Comparison of ENCODE assay signal across 28 mouse cellular contexts in genomic region chr19:7561456-7561855, GRCm38 (mm10). TPM values are rescaled to one million over a fixed set of nuclear protein-coding genes. Genes with fewer than 3 reads are reported as not detected.
A peak's percentile ranks its signal among the peaks of the same experiment; 100 is the strongest.
DNase-seq lines count a peak whose midpoint lies in the region; ATAC-seq lines count a peak whose summit lies in the region.
"Had no signal": no experiment of that assay in that cellular context is flagged by ENCODE, and none has a peak within 500 bp of the region (broad histone marks: within the 10 kb centered on the region; RNA-seq: fewer than 3 reads in every experiment).

No protein-coding gene starts in this region.

- H3K9ac ChIP-seq in intestine, embryonic 16.5 days (ENCODE audit: low read depth, low read length) = no peak overlapping the region
- no peak overlapping the region for H3K9ac ChIP-seq in intestine, embryonic 15.5 days
- H3K9ac ChIP-seq: limb, embryonic 12.5 days; liver, embryonic 12.5 days had no signal

- no peaks in the 10 kb centered on the region for H3K36me3 ChIP-seq in intestine, embryonic 16.5 days (ENCODE audit: control insufficient read depth, insufficient read depth, low read length)
- H3K36me3 ChIP-seq in intestine, embryonic 15.5 days = no peaks in the 10 kb centered on the region
- no peaks in the 10 kb centered on the region for H3K36me3 ChIP-seq in embryonic facial prominence, embryonic 10.5 days (replicated peaks)
- no peaks in the 10 kb centered on the region for H3K36me3 ChIP-seq in splenic B cell, adult 2 months (ENCODE audit: control insufficient read depth, insufficient read depth, low read length, poor library complexity, severe bottlenecking)
- H3K36me3 ChIP-seq: limb, embryonic 12.5 days; midbrain, embryonic 10.5 days had no signal

- ATAC-seq in intestine, embryonic 16.5 days = 0 out of 2 replicates have a peak, but pooled peaks have one; percentile 34
- no peak for ATAC-seq in intestine, embryonic 15.5 days
- ATAC-seq: hindbrain, postnatal 0 days; liver, embryonic 12.5 days; midbrain, embryonic 16.5 days had no signal

- H3K27ac ChIP-seq in intestine, embryonic 16.5 days (ENCODE audit: low read length) = no peak overlapping the region
- H3K27ac ChIP-seq in intestine, embryonic 15.5 days = no peak overlapping the region
- no peak overlapping the region for H3K27ac ChIP-seq in embryonic facial prominence, embryonic 10.5 days (replicated peaks)
- H3K27ac ChIP-seq: hindbrain, postnatal 0 days; limb, embryonic 12.5 days; liver, embryonic 12.5 days; midbrain, embryonic 10.5 days had no signal

- peak; percentile 42 for DNase-seq in CD4-positive, CD25-positive, alpha-beta regulatory T cell, adult 2 months (ENCODE audit: low read depth, low spot score)
- peak; percentile 8 for DNase-seq in embryonic facial prominence, embryonic 10.5 days (ENCODE audit: low spot score)
- DNase-seq in splenic B cell, adult 2 months (ENCODE audit: low read depth, low spot score) = peak; percentile 49
- no peak for DNase-seq in kidney, adult 18-20 months
- DNase-seq in cerebellum, adult 18-20 months = no peak
- DNase-seq: adrenal gland, postnatal 10 days; cerebellum, adult 8-10 months; cerebellum, postnatal 36 days; kidney, adult 8-10 months; kidney, postnatal 10 days; layer of hippocampus, postnatal 36 days; lung, adult 18-20 months; lung, postnatal 10 days; thymus, postnatal 14 days had no signal

- H3K9me3 ChIP-seq in intestine, embryonic 16.5 days (ENCODE audit: control insufficient read depth, low read length) = no peaks in the 10 kb centered on the region
- no peaks in the 10 kb centered on the region for H3K9me3 ChIP-seq in intestine, embryonic 15.5 days
- no peaks in the 10 kb centered on the region for H3K9me3 ChIP-seq in embryonic facial prominence, embryonic 10.5 days
- H3K9me3 ChIP-seq: limb, embryonic 12.5 days; liver, embryonic 12.5 days; midbrain, embryonic 10.5 days had no signal

- no peak overlapping the region for H3K4me2 ChIP-seq in intestine, embryonic 16.5 days (ENCODE audit: low read depth, low read length)
- no peak overlapping the region for H3K4me2 ChIP-seq in intestine, embryonic 15.5 days (replicated peaks)
- H3K4me2 ChIP-seq: heart, embryonic 11.5 days; limb, embryonic 12.5 days; liver, embryonic 12.5 days had no signal

- H3K4me3 ChIP-seq in intestine, embryonic 16.5 days (ENCODE audit: low read length) = no peak overlapping the region
- H3K4me3 ChIP-seq in intestine, embryonic 15.5 days (replicated peaks) = no peak overlapping the region
- no peak overlapping the region for H3K4me3 ChIP-seq in embryonic facial prominence, embryonic 10.5 days
- H3K4me3 ChIP-seq: limb, embryonic 12.5 days; liver, embryonic 12.5 days; midbrain, embryonic 10.5 days; myocyte had no signal

- peaks cover 9% of the 10 kb centered on the region; the same call in 1 of the 2 replicates for H3K4me1 ChIP-seq in intestine, embryonic 16.5 days (ENCODE audit: control insufficient read depth, insufficient read depth, low read length)
- 0 out of 2 replicates have a peak, but pooled peaks cover 3% of the 10 kb centered on the region for H3K4me1 ChIP-seq in intestine, embryonic 15.5 days (replicated peaks)
- peaks cover 29% of the 10 kb centered on the region for H3K4me1 ChIP-seq in embryonic facial prominence, embryonic 10.5 days

- no peaks in the 10 kb centered on the region for H3K27me3 ChIP-seq in intestine, embryonic 16.5 days (replicated peaks; ENCODE audit: control insufficient read depth, insufficient read depth, low read length)
- no peaks in the 10 kb centered on the region for H3K27me3 ChIP-seq in intestine, embryonic 15.5 days (replicated peaks)
- H3K27me3 ChIP-seq in embryonic facial prominence, embryonic 10.5 days (replicated peaks; ENCODE audit: low read depth, poor library complexity, severe bottlenecking) = peaks cover 18% of the 10 kb centered on the region
- no peaks in the 10 kb centered on the region for H3K27me3 ChIP-seq in splenic B cell, adult 2 months (ENCODE audit: control insufficient read depth, insufficient read depth, low read length, poor library complexity, severe bottlenecking)
- H3K27me3 ChIP-seq: liver, embryonic 12.5 days had no signal

- WGBS in intestine, embryonic 16.5 days = 63% methylated on average over 3 of the region's 3 CpGs
- 64% methylated on average over 3 of the region's 3 CpGs for WGBS in intestine, embryonic 15.5 days
- 66% methylated on average over 3 of the region's 3 CpGs for WGBS in embryonic facial prominence, embryonic 10.5 days

RNA-seq across cellular contexts. Expression of gene Pla2g16, which starts 4.2 kb away (rescaled TPM):
- polyA plus RNA-seq in intestine, embryonic 16.5 days (2015; fragmentation: Nextera tagmentation; extraction: Ambion mirVana) = 5.5 and 7.2 TPM in 2 replicates
- polyA plus RNA-seq in intestine, embryonic 15.5 days (2015; fragmentation: Nextera tagmentation; extraction: Ambion mirVana) = 7.6 and 8.4 TPM in 2 replicates
- 6.5 and 7.3 TPM in 2 replicates for polyA plus RNA-seq in embryonic facial prominence, embryonic 10.5 days (2016; fragmentation: Nextera tagmentation; extraction: Ambion mirVana)

RNA-seq across cellular contexts. Expression of gene Lgals12, which starts 45.5 kb away (rescaled TPM):
- polyA plus RNA-seq in intestine, embryonic 16.5 days (2015; fragmentation: Nextera tagmentation; extraction: Ambion mirVana) = 1.8 and 2.0 TPM in 2 replicates
- 1.3 and 2.4 TPM in 2 replicates for polyA plus RNA-seq in intestine, embryonic 15.5 days (2015; fragmentation: Nextera tagmentation; extraction: Ambion mirVana)
- polyA plus RNA-seq in embryonic facial prominence, embryonic 10.5 days (2016; fragmentation: Nextera tagmentation; extraction: Ambion mirVana) = 0.08 and 0.24 TPM in 2 replicates
- polyA plus RNA-seq: C2C12; heart, embryonic 11.5 days; liver, embryonic 12.5 days; midbrain, embryonic 10.5 days had no signal

RNA-seq across cellular contexts. Expression of gene Hrasls5, which starts 50.9 kb away (rescaled TPM):
- not detected in 2 replicates for polyA plus RNA-seq in intestine, embryonic 16.5 days (2015; fragmentation: Nextera tagmentation; extraction: Ambion mirVana)
- polyA plus RNA-seq in intestine, embryonic 15.5 days (2015; fragmentation: Nextera tagmentation; extraction: Ambion mirVana) = not detected in 2 replicates
- not detected in 2 replicates for polyA plus RNA-seq in embryonic facial prominence, embryonic 10.5 days (2016; fragmentation: Nextera tagmentation; extraction: Ambion mirVana)
- polyA plus RNA-seq: C2C12; forebrain, embryonic 11.5 days; heart, embryonic 11.5 days; heart, postnatal 0 days; hindbrain, embryonic 11.5 days; limb, embryonic 12.5 days; liver, embryonic 12.5 days; midbrain, embryonic 10.5 days; midbrain, embryonic 16.5 days; neural tube, embryonic 14.5 days had no signal

Comparison
In these comparisons a context has a peak if more than half of its experiments do, and no peak if none do; other contexts are left out.
1. DNase-seq: peak in CD4-positive, CD25-positive, alpha-beta regulatory T cell, adult 2 months (single experiment), embryonic facial prominence, embryonic 10.5 days (single experiment) and splenic B cell, adult 2 months (single experiment); none in kidney, adult 18-20 months (single experiment) and cerebellum, adult 18-20 months (0 of 2).